Mouse (Mus musculus) limb, embryonic 14.5 days (tissue): ENCODE results near the gene Golga4. TPM values are rescaled to one million over a fixed set of nuclear protein-coding genes. Genes with fewer than 3 reads are reported as not detected.

Source experiments
- ATAC-seq: fragments of 200-750 bp; cut with Nextera tagmentation; 2 replicates; pipeline ENCODE4 v1.8.0; 2017; ENCODE audit warnings: low read depth, moderate number of reproducible peaks, moderate TSS enrichment; ENCODE audit not compliant: low FRiP score
- DNase-seq: peaks from one replicate; pipeline ENCODE4 v3.0.0-alpha.2; 2015; ENCODE audit warnings: low spot score
- H3K27ac ChIP-seq: fragments of 300-500 bp; sonication (generic); replicated peaks from 2 replicates; pipeline ENCODE4 v1.5.1; 2014; ENCODE audit warnings: low read depth, mild to moderate bottlenecking, low read length, moderate library complexity, mixed read lengths
- H3K27me3 ChIP-seq: fragments of 300-500 bp; sonication (generic); 2 replicates; pipeline ENCODE4 v1.6.1; 2014; ENCODE audit warnings: low read length, mixed read lengths; ENCODE audit not compliant: control insufficient read depth, insufficient read depth
- H3K36me3 ChIP-seq: fragments of 300-500 bp; sonication (generic); 2 replicates; pipeline ENCODE4 v1.6.1; 2014; ENCODE audit warnings: mild to moderate bottlenecking, low read length, moderate library complexity, mixed read lengths; ENCODE audit not compliant: control insufficient read depth, insufficient read depth
- H3K4me1 ChIP-seq: fragments of 300-500 bp; sonication (generic); 2 replicates; pipeline ENCODE4 v1.6.1; 2014; ENCODE audit warnings: antibody characterized with exemption, low read length, mixed read lengths; ENCODE audit not compliant: control insufficient read depth, insufficient read depth
- H3K4me2 ChIP-seq: fragments of 300-500 bp; sonication (generic); replicated peaks from 2 replicates; pipeline ENCODE4 v1.6.1; 2014; ENCODE audit warnings: low read depth, mild to moderate bottlenecking, low read length, moderate library complexity; ENCODE audit not compliant: severe bottlenecking
- H3K4me3 ChIP-seq: fragments of 300-500 bp; sonication (generic); replicated peaks from 2 replicates; pipeline ENCODE4 v1.5.1; 2014; ENCODE audit warnings: low read length
- H3K9ac ChIP-seq: fragments of 300-500 bp; sonication (generic); 2 replicates; pipeline ENCODE4 v1.6.1; 2014; ENCODE audit warnings: mild to moderate bottlenecking, low read depth, low read length, moderate library complexity; ENCODE audit not compliant: severe bottlenecking
- H3K9me3 ChIP-seq: fragments of 300-500 bp; sonication (generic); 2 replicates; pipeline ENCODE4 v1.6.1; 2016; ENCODE audit warnings: low read length; ENCODE audit not compliant: control insufficient read depth
- POLR2A ChIP-seq: fragments of 200-500 bp; IDR thresholded peaks from 2 replicates; pipeline ENCODE4 v1.8.0; 2012; ENCODE audit warnings: inconsistent platforms, mild to moderate bottlenecking, moderate library complexity, borderline replicate concordance; ENCODE audit not compliant: insufficient read depth, insufficient read length; ENCODE audit errors: extremely low read depth
- WGBS: fragments of 180-500 bp; shearing (Covaris S2); extraction: QIAGEN DNeasy Blood & Tissue Kit; methylation state at CpG from one replicate; pipeline ENCODE4 v1.1.7; 2014; 5-methylcytosine and 5-hydroxymethylcytosine counted together
- polyA plus RNA-seq, 2 experiments: library from polyadenylated mRNA; depleted of rRNA in 1 of 2; stranded (reverse) in 1 of 2; unstranded in 1 of 2; fragments of >200 nt; fragmentation: Nextera tagmentation in 1 of 2; extraction: Ambion mirVana in 1 of 2; gene quantifications; 2 replicates each; pipeline versions ENCODE4 v1.2.1 to v1.2.3; 2012 to 2014

Golga4 gene
- polyA plus RNA-seq, 2 experiments, result 47.2 to 54.5 TPM

- no peak overlapping the region for H3K9ac ChIP-seq
- TF ChIP-seq POLR2A, result no peak
- H3K4me2 ChIP-seq, result no peak overlapping the region
- DNase-seq (no peak), ATAC-seq (no peak)
- no peaks in the 10 kb centered on the region for H3K36me3 ChIP-seq
- peak overlapping the region; percentile 4; the same call in 1 of the 2 replicates for H3K4me3 ChIP-seq
- WGBS, result 8% methylated on average over 16 of the region's 16 CpGs
- H3K27me3 ChIP-seq, result peaks cover 57% of the 10 kb centered on the region
- H3K4me1 ChIP-seq, result peaks cover 5% of the 10 kb centered on the region; the same call in 1 of the 2 replicates
- H3K9me3 ChIP-seq, result no peaks in the 10 kb centered on the region
- H3K27ac ChIP-seq, result no peak overlapping the region
These were observed 36.8 kb upstream of the Golga4 start for GRCm38 (mm10) chr9:118469272-118469671.

- no peak overlapping the region for H3K4me2 ChIP-seq
- ATAC-seq (no peak), DNase-seq (no peak)
- no peaks in the 10 kb centered on the region for H3K36me3 ChIP-seq
- H3K27ac ChIP-seq, result no peak overlapping the region
- TF ChIP-seq POLR2A, result no peak
- no peak overlapping the region for H3K9ac ChIP-seq
- H3K27me3 ChIP-seq, result peaks cover 76% of the 10 kb centered on the region
- H3K4me1 ChIP-seq, result peaks cover 6% of the 10 kb centered on the region; the same call in 1 of the 2 replicates
- 12% methylated on average over 3 of the region's 3 CpGs for whole genome bisulfite sequencing
- H3K9me3 ChIP-seq, result no peaks in the 10 kb centered on the region
- no peak overlapping the region for H3K4me3 ChIP-seq
These were observed 34.8 kb upstream of the Golga4 start for GRCm38 (mm10) chr9:118471296-118471695.

GRCm38 (mm10) chr9:118476211-118476765, 29.8 kb upstream of the Golga4 start:
- no peak for TF ChIP-seq POLR2A
- Histone ChIP-seq H3K27me3 (peaks cover 82% of the 10 kb centered on the region), H3K9ac (no peak overlapping the region), H3K36me3 (no peaks in the 10 kb centered on the region), H3K9me3 (no peaks in the 10 kb centered on the region), H3K4me3 (peak overlapping the region; percentile 42; the same call in 1 of the 2 replicates), H3K27ac (no peak overlapping the region), H3K4me2 (peak overlapping the region; percentile 75; the same call in 1 of the 2 replicates), H3K4me1 (peaks cover 14% of the 10 kb centered on the region; the same call in 1 of the 2 replicates)
- 1% methylated on average over 22 of the region's 22 CpGs for WGBS
- ATAC-seq, result no peak
- no peak for DNase-seq

GRCm38 (mm10) chr9:118476766-118477271, 29.2 kb upstream of the Golga4 start:
- H3K27ac ChIP-seq, result no peak overlapping the region
- WGBS, result under 1% methylated on average over 33 of the region's 33 CpGs
- no peaks in the 10 kb centered on the region for H3K36me3 ChIP-seq
- DNase-seq (no peak), ATAC-seq (no peak)
- H3K4me1 ChIP-seq, result peaks cover 14% of the 10 kb centered on the region; the same call in 1 of the 2 replicates
- TF ChIP-seq POLR2A, result no peak
- H3K4me3 ChIP-seq, result peak overlapping the region; percentile 42; the same call in 1 of the 2 replicates
- H3K4me2 ChIP-seq, result peak overlapping the region; percentile 75
- H3K9me3 ChIP-seq, result no peaks in the 10 kb centered on the region
- H3K9ac ChIP-seq, result no peak overlapping the region
- peaks cover 82% of the 10 kb centered on the region for H3K27me3 ChIP-seq

GRCm38 (mm10) chr9:118477281-118477931, 28.7 kb upstream of the Golga4 start:
- Histone ChIP-seq H3K9me3 (no peaks in the 10 kb centered on the region), H3K27me3 (peaks cover 84% of the 10 kb centered on the region), H3K4me3 (peak overlapping the region; percentile 42), H3K9ac (no peak overlapping the region), H3K4me2 (peak overlapping the region; percentile 75), H3K36me3 (no peaks in the 10 kb centered on the region), H3K27ac (no peak overlapping the region), H3K4me1 (peaks cover 14% of the 10 kb centered on the region; the same call in 1 of the 2 replicates)
- no peak for TF ChIP-seq POLR2A
- under 1% methylated on average over 31 of the region's 31 CpGs for WGBS
- DNase-seq (no peak), ATAC-seq (no peak)
